Mouse (Mus musculus): ENCODE measurements around the gene Atg101. TPM values are rescaled to one million over a fixed set of nuclear protein-coding genes. Genes with fewer than 3 reads are reported as not detected.
A peak's percentile ranks its signal among the peaks of the same experiment; 100 is the strongest.

Atg101 gene
- polyA plus RNA-seq, 1 experiment from 2014 or later = 74.4 TPM

- WGBS = 56% methylated on average over 10 of the region's 10 CpGs
- ATAC-seq (ENCODE audit: insufficient read depth, low FRiP score, low TSS enrichment) = no peak
- H3K4me2 ChIP-seq (ENCODE audit: low read depth) = no peak overlapping the region
- H3K27ac ChIP-seq (ENCODE audit: low read depth, low read length) = no peak overlapping the region
- no peak overlapping the region for H3K9ac ChIP-seq (ENCODE audit: low read length)
- no peak for DNase-seq (ENCODE audit: low spot score)
- H3K4me3 ChIP-seq (ENCODE audit: low read depth, low read length) = no peak overlapping the region
- no peaks in the 10 kb centered on the region for H3K36me3 ChIP-seq (ENCODE audit: control insufficient read depth, insufficient read depth, low read length)
- no peaks in the 10 kb centered on the region for H3K4me1 ChIP-seq (ENCODE audit: control insufficient read depth, insufficient read depth, low read length)
- no peaks in the 10 kb centered on the region for H3K27me3 ChIP-seq (ENCODE audit: control insufficient read depth, insufficient read depth, low read length)
- H3K9me3 ChIP-seq (ENCODE audit: control insufficient read depth, low read length) = no peaks in the 10 kb centered on the region
These were observed 23.7 kb upstream of the Atg101 start for GRCm38 (mm10) chr15:101260387-101260786.

GRCm38 (mm10) chr15:101260874-101261622 lies 23.0 kb upstream of the Atg101 start:
- H3K4me1 ChIP-seq (ENCODE audit: control insufficient read depth, insufficient read depth, low read length) = peaks cover 4% of the 10 kb centered on the region
- no peaks in the 10 kb centered on the region for H3K36me3 ChIP-seq (ENCODE audit: control insufficient read depth, insufficient read depth, low read length)
- 79% methylated on average over 13 of the region's 13 CpGs for WGBS
- H3K9me3 ChIP-seq (ENCODE audit: control insufficient read depth, low read length) = no peaks in the 10 kb centered on the region
- no peak for ATAC-seq (ENCODE audit: insufficient read depth, low FRiP score, low TSS enrichment)
- peaks cover 2% of the 10 kb centered on the region; the same call in 1 of the 2 replicates for H3K27me3 ChIP-seq (ENCODE audit: control insufficient read depth, insufficient read depth, low read length)
- no peak for DNase-seq (ENCODE audit: low spot score)
- H3K9ac ChIP-seq (ENCODE audit: low read length) = no peak overlapping the region
- H3K4me2 ChIP-seq (ENCODE audit: low read depth) = no peak overlapping the region
- H3K4me3 ChIP-seq (ENCODE audit: low read depth, low read length) = no peak overlapping the region
- H3K27ac ChIP-seq (ENCODE audit: low read depth, low read length) = 0 out of 2 replicates have a peak overlapping the region, but pooled peaks have one; percentile 14

- H3K27ac ChIP-seq (ENCODE audit: low read depth, low read length) = no peak overlapping the region
These were observed 21.6 kb upstream of the Atg101 start for GRCm38 (mm10) chr15:101262502-101262901.

GRCm38 (mm10) chr15:101266132-101266963 lies 17.7 kb upstream of the Atg101 start:
- peaks cover 17% of the 10 kb centered on the region for H3K27me3 ChIP-seq (ENCODE audit: control insufficient read depth, insufficient read depth, low read length)
- whole genome bisulfite sequencing = 1% methylated on average over 54 of the region's 57 CpGs
- H3K4me3 ChIP-seq (ENCODE audit: low read depth, low read length) = peak overlapping the region; percentile 38
- H3K9me3 ChIP-seq (ENCODE audit: control insufficient read depth, low read length) = no peaks in the 10 kb centered on the region
- H3K36me3 ChIP-seq (ENCODE audit: control insufficient read depth, insufficient read depth, low read length) = no peaks in the 10 kb centered on the region; the same call in 1 of the 2 replicates
- H3K9ac ChIP-seq (ENCODE audit: low read length) = peak overlapping the region; percentile 39; the same call in 1 of the 2 replicates
- peak; percentile 38; the same call in 1 of the 2 replicates for ATAC-seq (ENCODE audit: insufficient read depth, low FRiP score, low TSS enrichment)
- H3K27ac ChIP-seq (ENCODE audit: low read depth, low read length) = no peak overlapping the region
- peaks cover 9% of the 10 kb centered on the region for H3K4me1 ChIP-seq (ENCODE audit: control insufficient read depth, insufficient read depth, low read length)
- H3K4me2 ChIP-seq (ENCODE audit: low read depth) = peak overlapping the region; percentile 64
- DNase-seq (ENCODE audit: low spot score) = peak; percentile 82

More at GRCm38 (mm10) chr15:101262502-101262901, 21.6 kb upstream of the Atg101 start:
- Histone ChIP-seq H3K4me2 (ENCODE audit: low read depth) (no peak overlapping the region), H3K9me3 (ENCODE audit: control insufficient read depth, low read length) (no peaks in the 10 kb centered on the region), H3K9ac (ENCODE audit: low read length) (no peak overlapping the region), H3K36me3 (ENCODE audit: control insufficient read depth, insufficient read depth, low read length) (no peaks in the 10 kb centered on the region), H3K4me3 (ENCODE audit: low read depth, low read length) (no peak overlapping the region), H3K27me3 (ENCODE audit: control insufficient read depth, insufficient read depth, low read length) (peaks cover 12% of the 10 kb centered on the region), H3K4me1 (ENCODE audit: control insufficient read depth, insufficient read depth, low read length) (peaks cover 9% of the 10 kb centered on the region)
- DNase-seq (ENCODE audit: low spot score) (no peak), ATAC-seq (ENCODE audit: insufficient read depth, low FRiP score, low TSS enrichment) (no peak)
- WGBS = 79% methylated on average over 5 of the region's 5 CpGs

- Histone ChIP-seq H3K27me3 (ENCODE audit: control insufficient read depth, insufficient read depth, low read length) (peaks cover 17% of the 10 kb centered on the region), H3K4me1 (ENCODE audit: control insufficient read depth, insufficient read depth, low read length) (peaks cover 9% of the 10 kb centered on the region), H3K4me3 (ENCODE audit: low read depth, low read length) (peak overlapping the region; percentile 38), H3K9ac (ENCODE audit: low read length) (no peak overlapping the region), H3K4me2 (ENCODE audit: low read depth) (peak overlapping the region; percentile 64), H3K9me3 (ENCODE audit: control insufficient read depth, low read length) (no peaks in the 10 kb centered on the region), H3K36me3 (ENCODE audit: control insufficient read depth, insufficient read depth, low read length) (peaks cover under 1% of the 10 kb centered on the region; the same call in 1 of the 2 replicates), H3K27ac (ENCODE audit: low read depth, low read length) (no peak overlapping the region)
- WGBS = 4% methylated on average over 25 of the region's 25 CpGs
- ATAC-seq (ENCODE audit: insufficient read depth, low FRiP score, low TSS enrichment) (no peak), DNase-seq (ENCODE audit: low spot score) (no peak)
These were observed 16.7 kb upstream of the Atg101 start for GRCm38 (mm10) chr15:101267053-101268032.

GRCm38 (mm10) chr15:101270101-101270820 lies 13.8 kb upstream of the Atg101 start:
- no peaks in the 10 kb centered on the region for H3K9me3 ChIP-seq (ENCODE audit: control insufficient read depth, low read length)
- peaks cover 2% of the 10 kb centered on the region; the same call in 1 of the 2 replicates for H3K36me3 ChIP-seq (ENCODE audit: control insufficient read depth, insufficient read depth, low read length)
- no peak overlapping the region for H3K27ac ChIP-seq (ENCODE audit: low read depth, low read length)
- peaks cover 9% of the 10 kb centered on the region for H3K4me1 ChIP-seq (ENCODE audit: control insufficient read depth, insufficient read depth, low read length)
- 92% methylated on average over 29 of the region's 29 CpGs for WGBS
- DNase-seq (ENCODE audit: low spot score) (no peak), ATAC-seq (ENCODE audit: insufficient read depth, low FRiP score, low TSS enrichment) (no peak)
- H3K4me3 ChIP-seq (ENCODE audit: low read depth, low read length) = no peak overlapping the region
- no peak overlapping the region for H3K9ac ChIP-seq (ENCODE audit: low read length)
- peaks cover 17% of the 10 kb centered on the region for H3K27me3 ChIP-seq (ENCODE audit: control insufficient read depth, insufficient read depth, low read length)
- no peak overlapping the region for H3K4me2 ChIP-seq (ENCODE audit: low read depth)

- no peak overlapping the region for H3K27ac ChIP-seq (ENCODE audit: low read depth, low read length)
- no peak for ATAC-seq (ENCODE audit: insufficient read depth, low FRiP score, low TSS enrichment)
- H3K9me3 ChIP-seq (ENCODE audit: control insufficient read depth, low read length) = no peaks in the 10 kb centered on the region
- H3K27me3 ChIP-seq (ENCODE audit: control insufficient read depth, insufficient read depth, low read length) = peaks cover 15% of the 10 kb centered on the region
- H3K4me1 ChIP-seq (ENCODE audit: control insufficient read depth, insufficient read depth, low read length) = peaks cover 4% of the 10 kb centered on the region
- WGBS = 63% methylated on average over 3 of the region's 3 CpGs
- no peak for DNase-seq (ENCODE audit: low spot score)
- H3K4me2 ChIP-seq (ENCODE audit: low read depth) = no peak overlapping the region
- no peak overlapping the region for H3K9ac ChIP-seq (ENCODE audit: low read length)
- no peak overlapping the region for H3K4me3 ChIP-seq (ENCODE audit: low read depth, low read length)
- H3K36me3 ChIP-seq (ENCODE audit: control insufficient read depth, insufficient read depth, low read length) = peaks cover 2% of the 10 kb centered on the region; the same call in 1 of the 2 replicates
These were observed 13.0 kb upstream of the Atg101 start for GRCm38 (mm10) chr15:101271107-101271506.
